Mouse (Mus musculus): ENCODE results near the gene Gm3646. TPM values are rescaled to one million over a fixed set of nuclear protein-coding genes. Genes with fewer than 3 reads are reported as not detected.

The Gm3646 gene
- polyA plus RNA-seq, 1 experiment from 2014 or later, result not detected

DNA sequence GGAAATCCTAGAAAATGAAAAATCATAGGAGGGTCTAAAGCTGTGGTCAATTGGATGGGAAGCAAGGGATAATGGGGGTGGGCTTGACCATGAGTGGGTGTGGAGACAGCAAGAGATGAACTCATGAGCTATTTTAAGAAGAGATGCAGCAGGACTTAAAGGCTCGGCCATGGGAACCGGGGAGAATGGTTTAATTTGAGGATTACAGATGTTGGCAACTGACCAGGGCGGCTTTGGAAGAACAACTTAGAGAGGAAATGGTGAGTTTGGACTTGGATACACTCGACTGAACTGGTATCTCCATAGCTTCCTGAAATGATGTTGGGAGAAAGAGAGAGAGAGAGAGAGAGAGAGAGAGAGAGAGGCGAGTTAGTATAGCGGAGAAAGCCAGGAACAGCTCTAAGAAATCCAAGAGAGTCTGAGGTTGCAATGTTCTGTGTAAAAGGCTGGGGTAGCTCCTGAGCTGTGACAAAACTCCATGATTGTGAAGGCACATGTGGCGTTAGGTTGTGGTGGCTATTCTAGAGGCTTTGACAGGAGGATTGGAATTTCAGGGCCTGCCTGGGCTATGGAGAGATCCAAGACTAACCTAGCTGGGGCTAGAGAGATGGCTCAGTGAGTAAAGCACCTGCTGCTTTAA lies 39.2 kb downstream of the Gm3646 start:
- no peak overlapping the region for H3K4me2 ChIP-seq (ENCODE audit: low read depth, low read length)
- H3K4me3 ChIP-seq (ENCODE audit: low read length), result no peak overlapping the region
- no peaks in the 10 kb centered on the region for H3K27me3 ChIP-seq (replicated peaks; ENCODE audit: control insufficient read depth, insufficient read depth, low read length)
- H3K9me3 ChIP-seq (ENCODE audit: control insufficient read depth, low read length), result no peaks in the 10 kb centered on the region
- no peaks in the 10 kb centered on the region for H3K36me3 ChIP-seq (ENCODE audit: control insufficient read depth, insufficient read depth, low read length)
- WGBS, result 66% methylated on average over 7 of the region's 7 CpGs
- H3K27ac ChIP-seq (ENCODE audit: low read length), result no peak overlapping the region
- H3K4me1 ChIP-seq (ENCODE audit: control insufficient read depth, insufficient read depth, low read length), result peaks cover 15% of the 10 kb centered on the region
- ATAC-seq, result no peak
- no peak overlapping the region for H3K9ac ChIP-seq (ENCODE audit: low read depth, low read length)

DNA sequence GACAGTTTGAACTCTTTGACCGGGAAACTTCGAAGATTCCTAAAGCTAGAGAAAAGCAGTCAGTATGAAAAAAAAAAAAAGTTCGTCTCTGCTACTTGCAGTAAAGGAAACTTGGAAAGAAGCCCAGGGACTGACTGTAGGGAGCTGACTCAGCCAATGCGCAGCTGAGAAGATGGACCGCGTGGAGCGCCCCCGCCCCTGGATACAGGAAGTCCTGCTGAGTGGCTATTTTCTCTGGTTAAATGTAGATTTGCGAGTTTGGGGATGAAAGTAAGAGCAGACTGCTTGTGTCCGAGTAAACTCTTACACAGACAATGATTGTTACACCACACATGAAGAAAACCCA lies 43.1 kb downstream of the Gm3646 start:
- WGBS, result 7% methylated on average over 10 of the region's 10 CpGs
- peak; percentile 85 for ATAC-seq
- Histone ChIP-seq H3K4me2 (ENCODE audit: low read depth, low read length) (peak overlapping the region; percentile 54), H3K27ac (ENCODE audit: low read length) (peak overlapping the region; percentile 94), H3K4me3 (ENCODE audit: low read length) (peak overlapping the region; percentile 23; the same call in 1 of the 2 replicates), H3K9ac (ENCODE audit: low read depth, low read length) (peak overlapping the region; percentile 54), H3K27me3 (replicated peaks; ENCODE audit: control insufficient read depth, insufficient read depth, low read length) (no peaks in the 10 kb centered on the region), H3K9me3 (ENCODE audit: control insufficient read depth, low read length) (no peaks in the 10 kb centered on the region), H3K4me1 (ENCODE audit: control insufficient read depth, insufficient read depth, low read length) (peaks cover 30% of the 10 kb centered on the region), H3K36me3 (ENCODE audit: control insufficient read depth, insufficient read depth, low read length) (no peaks in the 10 kb centered on the region)

DNA sequence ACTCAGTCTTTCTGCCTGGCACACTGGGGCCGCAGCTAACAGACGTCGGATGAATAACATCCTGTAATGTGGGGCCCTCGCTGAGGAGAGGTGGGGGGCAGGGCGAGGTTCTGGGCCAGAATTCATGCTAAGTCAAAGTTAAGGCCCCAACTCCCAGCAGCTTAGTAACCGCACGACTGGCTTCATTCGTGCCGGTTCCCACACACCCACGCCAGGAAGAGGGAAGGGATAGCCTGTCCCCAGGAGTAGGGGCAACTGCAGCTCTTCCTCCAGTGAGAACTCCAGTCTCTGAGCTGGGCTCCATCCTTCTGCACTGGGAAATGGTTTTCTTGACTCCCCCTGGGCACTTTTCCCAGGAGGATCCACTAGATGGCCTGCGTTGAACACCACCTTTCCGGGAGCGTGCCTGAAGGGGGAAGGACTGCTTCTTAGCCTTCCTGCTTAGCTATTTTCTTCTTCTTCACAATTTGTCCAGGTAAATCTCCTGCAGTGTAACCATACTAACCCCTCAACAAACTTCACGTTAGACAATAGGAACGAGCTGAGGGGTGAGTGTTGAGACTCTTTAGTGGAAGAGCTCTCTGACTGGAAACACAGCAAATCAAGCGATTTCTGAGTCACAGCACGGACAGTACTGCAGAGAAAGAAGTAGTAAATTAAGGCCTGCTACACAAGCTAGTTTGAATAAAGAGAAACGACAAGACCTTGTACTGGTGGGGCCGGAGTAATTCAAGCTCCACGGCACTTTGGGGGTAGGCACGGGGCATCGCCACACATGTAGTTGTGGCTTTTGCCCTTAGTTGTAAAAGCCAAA lies 43.7 kb downstream of the Gm3646 start:
- Histone ChIP-seq H3K4me2 (ENCODE audit: low read depth, low read length) (peak overlapping the region; percentile 54), H3K9ac (ENCODE audit: low read depth, low read length) (peak overlapping the region; percentile 54), H3K27me3 (replicated peaks; ENCODE audit: control insufficient read depth, insufficient read depth, low read length) (no peaks in the 10 kb centered on the region), H3K27ac (ENCODE audit: low read length) (peak overlapping the region; percentile 94), H3K36me3 (ENCODE audit: control insufficient read depth, insufficient read depth, low read length) (no peaks in the 10 kb centered on the region), H3K9me3 (ENCODE audit: control insufficient read depth, low read length) (no peaks in the 10 kb centered on the region), H3K4me1 (ENCODE audit: control insufficient read depth, insufficient read depth, low read length) (peaks cover 30% of the 10 kb centered on the region), H3K4me3 (ENCODE audit: low read length) (peak overlapping the region; percentile 23; the same call in 1 of the 2 replicates)
- WGBS, result 5% methylated on average over 22 of the region's 22 CpGs
- peak; percentile 79 for ATAC-seq

DNA sequence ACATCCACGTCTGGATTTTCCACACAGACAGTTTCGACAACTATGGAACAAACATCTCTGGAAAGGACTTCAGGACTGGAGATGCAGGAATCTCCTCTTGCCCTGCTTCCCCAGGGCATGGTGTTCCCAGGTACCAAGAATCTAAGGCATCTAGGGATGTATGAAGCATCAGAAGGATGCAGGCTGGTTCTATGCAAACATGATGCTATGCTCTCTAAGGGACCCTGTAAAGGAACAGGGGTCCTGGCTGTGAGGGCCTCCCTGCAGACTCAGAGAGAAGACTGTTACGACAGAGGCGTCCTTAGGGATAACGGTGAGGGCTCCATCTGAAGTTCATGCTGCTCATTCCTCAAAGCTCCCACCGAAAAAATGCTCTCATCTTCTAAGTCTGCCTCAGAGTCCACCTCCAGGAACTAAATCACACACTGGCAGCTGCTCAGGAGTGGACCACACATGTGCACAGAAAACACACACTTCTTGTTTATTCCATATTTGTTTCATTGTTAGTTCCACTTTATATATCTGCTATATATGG lies 44.9 kb downstream of the Gm3646 start:
- Histone ChIP-seq H3K4me3 (ENCODE audit: low read length) (no peak overlapping the region), H3K36me3 (ENCODE audit: control insufficient read depth, insufficient read depth, low read length) (no peaks in the 10 kb centered on the region), H3K9ac (ENCODE audit: low read depth, low read length) (no peak overlapping the region), H3K27ac (ENCODE audit: low read length) (no peak overlapping the region), H3K4me2 (ENCODE audit: low read depth, low read length) (no peak overlapping the region), H3K9me3 (ENCODE audit: control insufficient read depth, low read length) (no peaks in the 10 kb centered on the region), H3K27me3 (replicated peaks; ENCODE audit: control insufficient read depth, insufficient read depth, low read length) (no peaks in the 10 kb centered on the region), H3K4me1 (ENCODE audit: control insufficient read depth, insufficient read depth, low read length) (peaks cover 27% of the 10 kb centered on the region)
- ATAC-seq, result no peak
- WGBS, result 65% methylated on average over 6 of the region's 6 CpGs

DNA sequence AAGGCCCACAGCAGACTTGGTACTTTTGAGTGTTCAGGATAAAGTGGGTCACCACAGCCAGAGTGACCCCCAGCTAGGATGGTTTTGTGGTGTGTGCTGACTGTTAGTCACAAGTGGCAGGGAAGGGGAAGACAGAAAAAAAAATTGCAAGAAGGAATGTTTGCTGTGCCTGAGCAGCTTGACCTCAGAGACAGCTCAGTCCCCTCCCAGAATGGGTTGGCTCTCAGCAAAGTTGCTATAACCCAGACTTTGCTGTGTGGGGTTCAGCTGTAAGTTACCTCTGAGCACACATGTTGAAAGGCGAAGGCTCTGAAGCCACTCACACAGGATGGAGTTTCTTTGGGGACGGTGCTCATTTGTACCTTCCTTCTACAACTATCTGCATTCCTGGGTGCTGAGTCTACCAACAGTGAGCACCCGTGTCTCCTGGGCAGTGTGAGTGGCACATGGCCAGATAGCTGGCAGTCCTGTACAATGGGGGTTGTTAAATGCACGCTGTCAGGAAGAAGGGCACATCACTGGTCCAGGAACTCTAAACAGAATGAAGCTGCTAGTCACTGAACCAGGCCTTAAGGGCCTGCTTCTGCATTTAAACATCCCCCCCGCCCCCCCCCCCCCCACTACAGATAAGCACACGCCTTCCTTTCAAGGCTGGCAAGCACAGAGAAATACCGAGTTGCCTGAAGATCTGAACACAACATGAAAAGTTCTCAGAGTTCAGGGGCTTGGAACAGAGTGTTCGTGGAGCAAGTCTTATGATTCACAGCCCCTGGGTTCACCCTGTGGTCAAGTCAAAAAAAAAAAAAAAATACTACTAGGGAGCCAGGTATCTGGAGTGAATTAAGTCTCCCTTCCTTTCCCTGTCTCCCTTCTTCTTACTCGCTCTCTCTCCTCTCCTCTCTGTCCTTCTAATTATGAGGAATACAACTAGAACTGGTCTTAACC lies 45.6 kb downstream of the Gm3646 start:
- ATAC-seq, result no peak
- H3K4me3 ChIP-seq (ENCODE audit: low read length), result no peak overlapping the region
- H3K4me2 ChIP-seq (ENCODE audit: low read depth, low read length), result no peak overlapping the region
- no peaks in the 10 kb centered on the region for H3K27me3 ChIP-seq (replicated peaks; ENCODE audit: control insufficient read depth, insufficient read depth, low read length)
- H3K9me3 ChIP-seq (ENCODE audit: control insufficient read depth, low read length), result no peaks in the 10 kb centered on the region
- 43% methylated on average over 9 of the region's 9 CpGs for WGBS
- H3K4me1 ChIP-seq (ENCODE audit: control insufficient read depth, insufficient read depth, low read length), result peaks cover 27% of the 10 kb centered on the region
- no peaks in the 10 kb centered on the region for H3K36me3 ChIP-seq (ENCODE audit: control insufficient read depth, insufficient read depth, low read length)
- no peak overlapping the region for H3K9ac ChIP-seq (ENCODE audit: low read depth, low read length)
- no peak overlapping the region for H3K27ac ChIP-seq (ENCODE audit: low read length)

DNA sequence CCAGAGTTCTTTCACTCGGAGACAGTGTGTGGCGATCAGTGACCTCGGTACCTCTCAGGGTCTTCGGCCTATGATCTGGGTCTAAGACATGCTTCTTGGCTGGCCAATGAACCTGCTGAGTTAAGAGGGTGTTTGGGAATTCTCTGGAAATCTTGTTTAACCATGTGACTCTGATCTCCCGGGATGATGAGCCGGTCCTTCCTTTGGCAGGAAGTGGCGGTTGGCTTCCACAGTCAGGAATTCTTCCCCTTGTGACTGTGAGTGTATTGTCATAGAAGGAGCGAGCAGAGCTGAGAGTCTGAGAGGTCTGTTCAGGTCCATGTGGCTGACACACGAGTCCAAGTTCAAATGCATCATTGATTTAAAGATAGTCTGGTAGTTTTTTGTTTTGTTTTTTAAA lies 46.9 kb downstream of the Gm3646 start:
- H3K27ac ChIP-seq (ENCODE audit: low read length), result no peak overlapping the region
- H3K4me2 ChIP-seq (ENCODE audit: low read depth, low read length), result no peak overlapping the region
- H3K4me1 ChIP-seq (ENCODE audit: control insufficient read depth, insufficient read depth, low read length), result peaks cover 27% of the 10 kb centered on the region
- H3K4me3 ChIP-seq (ENCODE audit: low read length), result no peak overlapping the region
- no peaks in the 10 kb centered on the region for H3K27me3 ChIP-seq (replicated peaks; ENCODE audit: control insufficient read depth, insufficient read depth, low read length)
- H3K9ac ChIP-seq (ENCODE audit: low read depth, low read length), result no peak overlapping the region
- WGBS, result 68% methylated on average over 9 of the region's 9 CpGs
- ATAC-seq, result no peak
- H3K36me3 ChIP-seq (ENCODE audit: control insufficient read depth, insufficient read depth, low read length), result no peaks in the 10 kb centered on the region
- H3K9me3 ChIP-seq (ENCODE audit: control insufficient read depth, low read length), result no peaks in the 10 kb centered on the region

DNA sequence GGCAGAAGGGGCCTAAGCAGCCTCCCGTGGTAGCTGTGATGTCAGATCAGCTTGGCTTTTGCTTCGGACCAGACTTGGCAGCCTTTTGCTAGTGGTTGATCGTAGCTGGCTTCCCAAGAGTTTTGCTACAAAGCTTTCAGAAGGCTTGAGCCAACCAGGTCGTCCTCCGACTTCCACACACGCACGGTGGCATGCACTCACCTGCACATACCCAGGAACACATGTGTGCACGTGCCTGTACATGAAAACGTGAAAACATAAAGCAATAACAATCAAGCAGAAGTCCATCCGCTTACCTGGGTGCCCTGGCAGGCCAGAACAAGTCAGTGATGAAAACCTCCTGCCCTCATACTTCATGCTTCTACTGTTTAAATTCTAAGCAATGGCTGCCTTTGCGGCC lies 48.2 kb downstream of the Gm3646 start:
- Histone ChIP-seq H3K27me3 (replicated peaks; ENCODE audit: control insufficient read depth, insufficient read depth, low read length) (no peaks in the 10 kb centered on the region), H3K4me2 (ENCODE audit: low read depth, low read length) (no peak overlapping the region), H3K9ac (ENCODE audit: low read depth, low read length) (no peak overlapping the region), H3K36me3 (ENCODE audit: control insufficient read depth, insufficient read depth, low read length) (no peaks in the 10 kb centered on the region), H3K9me3 (ENCODE audit: control insufficient read depth, low read length) (no peaks in the 10 kb centered on the region), H3K4me3 (ENCODE audit: low read length) (no peak overlapping the region), H3K4me1 (ENCODE audit: control insufficient read depth, insufficient read depth, low read length) (peaks cover 24% of the 10 kb centered on the region), H3K27ac (ENCODE audit: low read length) (no peak overlapping the region)
- 83% methylated on average over 11 of the region's 11 CpGs for WGBS
- ATAC-seq, result no peak

DNA sequence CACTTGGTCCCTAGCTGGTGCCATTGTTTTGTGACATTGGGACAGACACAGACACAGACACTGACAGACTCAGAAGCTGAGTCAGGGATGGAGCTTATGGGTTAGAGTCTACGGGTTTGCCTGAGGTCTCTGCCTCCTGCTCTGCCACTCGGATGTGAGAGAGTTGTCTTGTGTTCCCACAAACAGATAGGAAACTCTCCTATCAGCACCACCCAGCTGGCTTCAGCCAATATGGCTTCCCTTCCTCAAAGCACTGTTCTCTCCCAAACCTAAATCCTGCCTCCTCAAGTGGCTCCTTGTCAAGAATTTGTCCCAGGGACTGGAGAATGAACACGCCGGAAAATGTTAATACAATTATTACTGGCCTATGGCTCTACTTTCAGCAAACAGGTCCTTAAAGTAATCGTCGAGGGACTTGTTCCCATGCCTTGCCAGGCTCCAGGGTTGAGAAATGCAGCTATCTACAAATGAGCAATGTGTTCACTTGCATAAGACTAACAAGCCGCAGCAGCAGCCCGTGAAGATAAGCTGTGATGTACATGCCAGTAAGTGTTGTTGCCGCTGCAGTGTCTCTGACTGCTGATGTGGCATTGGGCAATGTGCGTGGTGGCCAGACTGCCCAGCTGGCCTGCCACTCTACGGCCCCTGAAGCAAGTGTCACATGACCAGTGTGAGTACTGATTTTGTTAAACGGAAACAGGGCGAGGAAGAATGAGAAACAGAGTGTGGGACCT lies 50.7 kb downstream of the Gm3646 start:
- Histone ChIP-seq H3K4me3 (ENCODE audit: low read length) (no peak overlapping the region), H3K36me3 (ENCODE audit: control insufficient read depth, insufficient read depth, low read length) (no peaks in the 10 kb centered on the region), H3K27me3 (replicated peaks; ENCODE audit: control insufficient read depth, insufficient read depth, low read length) (no peaks in the 10 kb centered on the region), H3K4me2 (ENCODE audit: low read depth, low read length) (no peak overlapping the region), H3K4me1 (ENCODE audit: control insufficient read depth, insufficient read depth, low read length) (peaks cover 16% of the 10 kb centered on the region), H3K9ac (ENCODE audit: low read depth, low read length) (no peak overlapping the region), H3K9me3 (ENCODE audit: control insufficient read depth, low read length) (no peaks in the 10 kb centered on the region), H3K27ac (ENCODE audit: low read length) (no peak overlapping the region)
- 63% methylated on average over 13 of the region's 13 CpGs for WGBS
- ATAC-seq, result no peak

Data from intestine, embryonic 16.5 days (tissue).